Mouse (Mus musculus): ENCODE measurements around the gene Eif5a. TPM values are rescaled to one million over a fixed set of nuclear protein-coding genes. Genes with fewer than 3 reads are reported as not detected.

Gene Eif5a
- 1,129 and 1,134 TPM in 2 replicates for polyA plus RNA-seq (2015; fragmentation: Nextera tagmentation; extraction: Ambion mirVana)

DNA sequence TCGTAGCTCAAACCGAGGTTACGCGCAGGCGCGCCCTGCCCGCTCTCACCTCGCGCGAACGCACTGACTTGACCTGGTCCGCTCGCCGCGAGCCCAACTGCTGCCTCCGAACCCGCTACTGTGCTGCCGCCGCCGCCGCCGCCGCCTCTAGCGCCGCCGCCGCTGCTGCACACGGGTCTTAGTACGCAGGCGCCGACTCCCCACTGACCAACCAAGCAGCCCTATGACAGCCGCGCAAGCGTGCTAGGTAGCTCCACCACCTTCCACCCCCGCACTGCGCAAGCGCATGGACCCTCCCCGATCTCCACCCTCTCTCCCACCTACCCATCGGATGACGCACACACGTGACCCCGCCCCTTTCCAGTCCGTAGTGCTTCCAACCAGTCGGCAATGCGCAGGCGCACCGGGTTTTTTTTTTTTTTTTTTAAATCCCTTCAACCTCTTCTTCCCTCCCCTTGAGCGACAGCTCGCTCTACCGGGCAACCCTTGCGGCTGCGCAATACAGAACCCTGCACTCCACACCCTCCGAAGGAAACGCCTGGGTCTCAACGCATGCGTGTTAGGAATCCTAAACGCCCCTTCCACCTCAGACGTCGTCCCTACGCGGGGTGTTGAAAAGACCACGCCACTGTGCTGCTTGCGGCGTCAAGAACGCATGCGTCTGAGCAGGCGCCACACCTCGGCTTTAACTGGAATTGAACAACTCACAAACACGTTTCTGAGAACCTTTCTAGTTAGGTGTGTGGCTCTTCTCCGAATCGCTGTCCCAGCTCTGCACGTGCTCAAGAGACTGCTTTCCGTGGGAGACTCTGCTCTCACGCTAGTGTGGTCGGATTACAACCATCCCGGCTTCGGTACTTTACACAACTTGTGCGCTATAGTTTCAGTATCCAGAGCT lies at the start of gene Eif5a:
TSS of gene Eif5a (minus strand) at position 845 of the 898 bp plus-strand sequence.
- H3K36me3 ChIP-seq: peaks cover 26% of the 10 kb centered on the region
- H3K4me3 ChIP-seq: peak within 1 kb of the TSS; percentile 89
- H3K9ac ChIP-seq: peak within 1 kb of the TSS; percentile 93
- H3K4me2 ChIP-seq: peak within 1 kb of the TSS; percentile 98
- peak; percentile 97 for ATAC-seq (ENCODE audit: low FRiP score)
- no peaks in the 10 kb centered on the region for H3K9me3 ChIP-seq
- peak within 1 kb of the TSS; percentile 95 for H3K27ac ChIP-seq
- under 1% methylated on average over 78 of the region's 78 CpGs for WGBS
- H3K27me3 ChIP-seq: no peaks in the 10 kb centered on the region
- peaks cover 28% of the 10 kb centered on the region for H3K4me1 ChIP-seq (replicated peaks)

DNA sequence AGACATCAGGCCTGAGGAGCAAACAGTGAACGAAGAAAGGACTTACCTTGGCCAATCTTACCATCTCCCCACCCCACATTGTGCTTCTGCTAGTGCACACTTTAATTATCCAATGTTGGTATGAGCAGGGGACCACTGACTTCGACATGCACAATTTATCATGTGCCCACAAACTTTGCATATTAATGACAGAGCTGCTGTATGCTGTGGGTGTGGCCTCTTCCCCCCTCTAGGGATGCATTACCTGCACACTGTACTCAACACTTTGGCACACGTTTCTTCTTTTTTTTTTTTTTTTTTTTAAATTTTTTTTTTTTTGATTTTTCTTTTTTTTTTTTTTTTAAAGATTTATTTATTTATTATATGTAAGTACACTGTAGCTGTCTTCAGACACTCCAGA lies 49.0 kb upstream of the Eif5a start:
- no peak overlapping the region for H3K27ac ChIP-seq
- WGBS: 83% methylated on average over 3 of the region's 3 CpGs
- peaks cover 77% of the 10 kb centered on the region for H3K36me3 ChIP-seq
- no peak for ATAC-seq (ENCODE audit: low FRiP score)
- peaks cover 35% of the 10 kb centered on the region for H3K27me3 ChIP-seq
- no peak overlapping the region for H3K4me2 ChIP-seq
- H3K4me1 ChIP-seq (replicated peaks): peaks cover 12% of the 10 kb centered on the region
- no peak overlapping the region for H3K4me3 ChIP-seq
- no peak overlapping the region for H3K9ac ChIP-seq
- no peaks in the 10 kb centered on the region for H3K9me3 ChIP-seq

DNA sequence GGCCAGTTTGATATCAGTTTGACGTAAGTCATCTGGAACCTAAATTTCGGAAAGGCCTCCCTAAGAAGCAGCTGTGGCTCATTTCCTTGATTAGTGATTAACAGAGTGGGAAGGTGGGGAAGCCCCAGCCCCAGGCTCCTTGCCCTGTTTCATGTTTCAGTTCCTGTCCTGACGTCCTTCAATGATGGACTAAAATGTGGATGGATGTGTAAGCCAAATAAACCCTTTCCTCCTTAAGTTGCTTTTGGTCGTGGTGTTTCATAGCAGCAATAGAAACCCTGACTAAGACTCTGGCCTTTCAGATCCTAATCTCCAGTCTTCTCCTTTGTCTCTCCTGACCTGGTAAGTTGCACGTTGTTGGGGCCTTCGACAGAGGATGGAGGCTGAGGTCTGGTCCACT lies 48.5 kb upstream of the Eif5a start:
- no peak overlapping the region for H3K9ac ChIP-seq
- peaks cover 41% of the 10 kb centered on the region for H3K27me3 ChIP-seq
- no peaks in the 10 kb centered on the region for H3K9me3 ChIP-seq
- H3K4me3 ChIP-seq: no peak overlapping the region
- H3K4me2 ChIP-seq: no peak overlapping the region
- H3K27ac ChIP-seq: no peak overlapping the region
- H3K36me3 ChIP-seq: peaks cover 72% of the 10 kb centered on the region
- H3K4me1 ChIP-seq (replicated peaks): peaks cover 16% of the 10 kb centered on the region
- WGBS: 88% methylated on average over 6 of the region's 6 CpGs
- ATAC-seq (ENCODE audit: low FRiP score): no peak

DNA sequence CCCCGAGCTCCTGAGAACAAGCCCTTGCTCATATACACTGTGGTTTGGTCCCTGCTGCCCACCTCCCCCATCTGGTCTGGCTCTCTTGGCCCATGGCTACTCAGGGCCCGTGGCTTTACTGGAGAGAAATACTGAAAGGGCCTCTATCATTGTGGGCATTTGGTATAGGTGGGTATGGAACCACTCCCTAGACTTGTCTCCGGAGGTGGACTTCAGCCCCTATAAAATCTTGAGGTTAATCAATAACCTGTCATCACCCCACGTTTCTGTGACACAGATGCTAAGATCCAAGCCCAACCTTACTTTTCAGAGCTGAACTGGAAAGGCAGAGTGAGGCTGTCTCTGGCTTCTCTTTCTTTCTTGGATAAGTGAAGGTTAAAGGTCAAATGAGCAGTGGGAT lies 47.0 kb upstream of the Eif5a start:
- no peak for ATAC-seq (ENCODE audit: low FRiP score)
- Histone ChIP-seq H3K9me3 (no peaks in the 10 kb centered on the region), H3K27me3 (peaks cover 55% of the 10 kb centered on the region), H3K4me2 (no peak overlapping the region), H3K4me1 (replicated peaks) (peaks cover 20% of the 10 kb centered on the region), H3K9ac (no peak overlapping the region), H3K4me3 (no peak overlapping the region), H3K36me3 (peaks cover 57% of the 10 kb centered on the region), H3K27ac (no peak overlapping the region)
- WGBS: 88% methylated on average over 4 of the region's 4 CpGs

DNA sequence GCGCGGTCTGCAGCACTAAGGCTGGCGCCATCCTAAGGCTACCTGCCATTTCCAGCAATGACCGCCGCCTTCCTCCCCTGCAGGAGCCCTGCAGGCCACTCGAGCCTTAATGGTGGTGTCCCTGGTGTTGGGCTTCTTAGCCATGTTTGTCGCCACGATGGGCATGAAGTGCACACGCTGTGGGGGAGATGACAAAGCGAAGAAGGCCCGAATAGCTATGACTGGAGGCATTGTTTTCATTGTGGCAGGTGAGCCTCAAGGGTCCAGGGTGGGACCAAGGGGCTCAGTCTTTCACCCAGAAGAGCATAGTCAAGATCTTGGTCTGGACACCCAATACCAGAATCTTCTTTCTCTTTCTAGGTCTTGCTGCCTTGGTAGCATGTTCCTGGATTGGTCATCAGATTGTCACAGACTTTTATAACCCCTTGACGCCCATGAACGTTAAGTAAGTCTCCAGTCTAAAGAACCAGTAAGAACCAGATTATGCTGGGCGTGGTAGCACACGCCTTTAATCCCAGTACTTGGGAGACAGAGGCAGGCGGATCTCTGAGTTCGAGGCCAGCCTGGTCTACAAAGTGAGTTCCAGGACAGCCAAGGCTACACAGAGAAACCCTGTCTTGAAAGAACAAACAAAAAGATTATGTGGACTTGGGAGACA lies 45.2 kb upstream of the Eif5a start:
- peak overlapping the region; percentile 25 for H3K4me3 ChIP-seq
- peak overlapping the region; percentile 19; the same call in 1 of the 2 replicates for H3K9ac ChIP-seq
- no peak overlapping the region for H3K27ac ChIP-seq
- no peak for ATAC-seq (ENCODE audit: low FRiP score)
- peaks cover 73% of the 10 kb centered on the region for H3K27me3 ChIP-seq
- WGBS: 37% methylated on average over 17 of the region's 17 CpGs
- no peaks in the 10 kb centered on the region for H3K9me3 ChIP-seq
- peak overlapping the region; percentile 47 for H3K4me2 ChIP-seq
- peaks cover 39% of the 10 kb centered on the region for H3K36me3 ChIP-seq
- peaks cover 20% of the 10 kb centered on the region for H3K4me1 ChIP-seq (replicated peaks)

DNA sequence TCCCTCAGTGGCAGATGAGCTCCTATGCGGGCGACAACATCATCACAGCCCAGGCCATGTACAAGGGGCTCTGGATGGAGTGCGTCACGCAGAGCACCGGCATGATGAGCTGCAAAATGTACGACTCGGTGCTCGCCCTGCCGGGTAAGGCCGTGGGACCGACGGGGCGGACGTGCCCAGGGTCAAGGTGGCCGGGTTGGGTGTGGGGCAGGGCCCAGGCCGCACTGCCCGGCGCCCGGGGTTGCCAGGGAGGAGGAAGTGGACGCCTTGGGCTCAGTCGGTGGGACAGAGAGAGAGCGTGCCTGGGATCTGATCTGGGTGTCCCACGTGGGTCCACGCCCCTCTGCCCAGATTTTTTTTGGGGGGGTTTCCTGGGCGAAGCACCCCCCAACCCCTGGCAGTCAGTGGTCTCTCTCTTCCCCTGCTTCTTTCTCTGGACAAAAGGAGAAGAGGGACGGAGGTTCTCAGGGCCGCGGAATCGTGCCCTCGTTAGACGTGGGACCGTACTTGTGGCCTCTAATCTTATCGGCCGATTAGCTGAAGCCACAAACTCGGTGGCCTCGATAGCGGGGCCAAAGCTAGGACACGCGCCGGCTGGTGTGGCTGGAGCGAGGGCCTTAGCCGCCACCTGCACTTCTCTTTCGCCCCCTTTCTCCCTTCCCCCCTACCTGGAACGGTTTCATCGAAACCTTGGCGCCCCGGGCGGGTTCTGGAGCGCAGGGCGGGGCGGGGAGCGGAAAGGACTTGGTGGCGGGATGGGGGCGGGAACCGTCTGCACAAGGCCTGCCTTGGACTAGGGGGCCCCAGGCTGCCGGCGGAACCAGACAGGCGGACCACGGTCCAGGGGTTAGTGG lies 44.5 kb upstream of the Eif5a start:
- no peak; the same call in 1 of the 2 replicates for ATAC-seq (ENCODE audit: low FRiP score)
- H3K9ac ChIP-seq: peak overlapping the region; percentile 19; the same call in 1 of the 2 replicates
- H3K27ac ChIP-seq: no peak overlapping the region
- peaks cover 20% of the 10 kb centered on the region for H3K4me1 ChIP-seq (replicated peaks)
- H3K4me3 ChIP-seq: peak overlapping the region; percentile 25
- H3K4me2 ChIP-seq: peak overlapping the region; percentile 47
- peaks cover 80% of the 10 kb centered on the region for H3K27me3 ChIP-seq
- peaks cover 32% of the 10 kb centered on the region for H3K36me3 ChIP-seq
- 3% methylated on average over 59 of the region's 59 CpGs for WGBS
- no peaks in the 10 kb centered on the region for H3K9me3 ChIP-seq

DNA sequence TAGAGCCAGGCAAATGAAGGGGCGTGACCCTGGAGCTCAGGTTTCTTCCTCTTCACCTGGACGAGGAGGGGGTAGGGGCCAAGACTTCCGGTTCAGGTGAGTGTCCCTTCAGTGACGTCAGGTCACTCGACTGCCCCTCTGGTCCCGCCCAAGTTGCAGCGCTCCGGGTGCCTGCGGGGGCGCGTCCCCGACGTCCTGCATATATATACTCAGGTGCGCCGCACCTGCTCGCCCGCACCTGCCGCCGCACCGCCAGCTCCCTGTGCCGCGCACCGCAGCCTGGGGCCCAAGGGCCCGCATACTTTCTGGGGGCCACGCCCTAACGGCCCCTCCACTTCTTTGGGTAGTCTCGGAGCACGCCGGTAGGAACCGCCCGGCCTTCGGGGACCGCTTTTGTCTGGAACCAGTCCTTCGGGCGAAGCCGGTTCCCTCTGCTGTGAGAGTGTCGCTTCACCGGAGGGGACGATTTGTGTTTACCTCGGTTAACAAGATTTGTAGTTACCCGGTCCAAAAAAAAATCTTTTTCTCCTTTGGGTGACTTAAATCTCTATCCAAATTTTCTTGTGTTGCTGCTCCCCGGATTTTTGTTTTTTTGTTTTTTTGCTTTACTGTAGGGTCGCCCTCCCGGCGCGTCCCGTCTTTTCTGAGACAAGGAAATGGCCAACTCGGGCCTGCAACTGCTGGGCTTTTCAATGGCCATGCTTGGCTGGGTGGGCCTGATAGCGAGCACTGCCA lies 43.7 kb upstream of the Eif5a start:
- Histone ChIP-seq H3K4me2 (peak overlapping the region; percentile 47), H3K9ac (no peak overlapping the region), H3K9me3 (no peaks in the 10 kb centered on the region), H3K4me3 (peak overlapping the region; percentile 25), H3K27me3 (peaks cover 87% of the 10 kb centered on the region), H3K27ac (no peak overlapping the region), H3K36me3 (peaks cover 27% of the 10 kb centered on the region), H3K4me1 (replicated peaks) (peaks cover 20% of the 10 kb centered on the region)
- 2% methylated on average over 49 of the region's 49 CpGs for WGBS
- no peak for ATAC-seq (ENCODE audit: low FRiP score)

DNA sequence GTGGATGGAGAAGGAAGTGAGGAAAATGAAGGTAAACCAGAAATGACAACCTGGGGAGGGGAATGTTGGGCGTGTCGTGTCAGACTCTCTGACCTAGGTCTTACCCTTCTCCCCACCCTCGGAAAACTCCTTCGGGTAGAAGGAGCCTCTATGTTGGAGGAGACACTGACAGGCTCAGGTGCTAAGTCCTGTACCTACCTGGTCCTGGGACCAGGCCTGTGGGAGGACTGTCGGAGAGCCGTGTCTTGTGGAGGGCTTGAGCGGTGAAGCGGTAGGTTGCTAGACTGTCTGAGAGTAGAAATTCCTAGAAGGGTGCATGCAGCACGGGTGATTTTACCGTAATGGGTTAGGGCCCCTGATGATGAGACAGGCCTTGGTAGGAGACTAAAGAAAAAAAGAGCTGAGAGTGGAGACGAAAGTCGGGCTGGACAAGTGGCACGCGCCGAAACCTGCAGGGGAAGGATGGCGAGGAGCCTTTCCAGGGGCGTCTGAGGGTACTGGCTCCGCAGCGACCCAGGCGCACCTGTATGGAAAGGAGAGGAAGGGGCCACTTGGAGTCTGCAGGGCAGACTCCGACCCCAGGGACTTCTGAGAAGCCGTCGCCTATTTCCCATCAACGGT lies 43.0 kb upstream of the Eif5a start, which contains the start of gene Cldn7:
TSS of gene Cldn7 (plus strand) at position 130 of the 621 bp plus-strand sequence.
- H3K36me3 ChIP-seq: peaks cover 20% of the 10 kb centered on the region
- peak within 1 kb of the TSS; percentile 26; the same call in 1 of the 2 replicates for H3K4me2 ChIP-seq
- H3K4me3 ChIP-seq: peak within 1 kb of the TSS; percentile 18
- peaks cover 20% of the 10 kb centered on the region for H3K4me1 ChIP-seq (replicated peaks)
- no peaks in the 10 kb centered on the region for H3K9me3 ChIP-seq
- H3K27me3 ChIP-seq: peaks cover 93% of the 10 kb centered on the region
- ATAC-seq (ENCODE audit: low FRiP score): no peak
- WGBS: 8% methylated on average over 24 of the region's 24 CpGs
- H3K27ac ChIP-seq: no peak within 1 kb of the TSS
- no peak within 1 kb of the TSS for H3K9ac ChIP-seq

DNA sequence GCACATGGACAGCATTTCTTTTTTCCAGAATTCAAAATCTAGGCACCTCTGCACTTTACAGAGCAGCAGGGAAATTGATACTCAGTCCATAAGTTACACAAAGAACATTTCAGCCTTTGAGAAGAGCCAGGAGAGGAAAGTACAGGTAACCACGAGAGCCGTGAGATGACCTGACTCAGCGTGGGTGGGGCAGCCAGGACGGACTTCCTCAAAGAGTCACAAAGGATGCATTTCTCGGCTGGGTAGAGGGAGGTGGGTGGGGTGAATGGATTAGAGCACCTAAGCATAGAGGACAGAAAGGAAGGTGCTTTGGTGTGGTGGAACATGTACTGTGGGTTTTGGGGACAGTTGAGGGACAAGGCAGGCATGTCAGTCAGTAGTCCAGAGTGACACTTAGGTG lies 40.1 kb upstream of the Eif5a start:
- no peak for ATAC-seq (ENCODE audit: low FRiP score)
- H3K27me3 ChIP-seq: peaks cover 81% of the 10 kb centered on the region
- H3K4me2 ChIP-seq: no peak overlapping the region
- H3K9me3 ChIP-seq: no peaks in the 10 kb centered on the region
- WGBS: 58% methylated on average over 5 of the region's 5 CpGs
- H3K27ac ChIP-seq: no peak overlapping the region
- H3K4me1 ChIP-seq (replicated peaks): peaks cover 19% of the 10 kb centered on the region
- H3K9ac ChIP-seq: no peak overlapping the region
- H3K4me3 ChIP-seq: no peak overlapping the region
- H3K36me3 ChIP-seq: no peaks in the 10 kb centered on the region

DNA sequence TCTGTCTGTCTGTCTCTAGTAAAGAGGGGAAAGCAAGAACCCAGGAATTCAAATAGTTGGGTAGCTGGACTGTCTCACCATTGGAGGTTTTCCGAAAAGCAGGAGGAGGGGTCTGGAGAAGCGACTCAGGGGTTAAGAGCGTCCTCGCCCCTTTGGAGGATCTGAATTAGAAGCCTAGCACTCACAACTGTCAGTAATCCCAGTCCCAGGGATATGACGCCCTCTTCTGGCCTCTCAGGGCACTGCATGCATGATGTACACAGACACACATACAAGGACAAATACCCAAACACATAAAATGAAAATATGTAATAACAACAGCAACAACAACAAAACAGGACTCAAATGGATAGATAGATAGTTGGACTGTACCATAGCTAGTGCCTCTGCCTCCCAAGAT lies 38.9 kb upstream of the Eif5a start:
- no peak for ATAC-seq (ENCODE audit: low FRiP score)
- no peaks in the 10 kb centered on the region for H3K9me3 ChIP-seq
- no peak overlapping the region for H3K4me3 ChIP-seq
- H3K36me3 ChIP-seq: no peaks in the 10 kb centered on the region
- 28% methylated on average over 5 of the region's 5 CpGs for WGBS
- peaks cover 70% of the 10 kb centered on the region for H3K27me3 ChIP-seq
- H3K27ac ChIP-seq: no peak overlapping the region
- H3K4me2 ChIP-seq: no peak overlapping the region
- H3K9ac ChIP-seq: no peak overlapping the region
- peaks cover 7% of the 10 kb centered on the region for H3K4me1 ChIP-seq (replicated peaks)

DNA sequence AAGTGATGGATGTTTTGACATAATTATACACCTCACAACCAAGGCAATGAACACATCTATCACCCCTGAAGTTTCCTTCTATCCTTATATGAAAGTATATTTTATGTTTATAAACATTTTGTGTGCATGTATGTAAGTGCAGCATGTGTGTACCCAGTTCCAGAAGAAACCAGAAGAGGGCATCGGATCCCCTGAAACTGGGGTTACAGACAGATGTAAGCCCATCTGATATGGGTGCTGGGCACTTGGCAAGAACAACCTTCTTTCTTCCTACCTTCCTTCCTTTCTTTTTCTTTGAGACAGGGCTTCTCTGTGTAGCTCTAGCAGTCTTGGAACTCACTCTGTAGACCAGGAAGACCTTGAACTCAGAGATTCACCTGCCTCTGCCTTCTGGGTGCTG lies 34.5 kb upstream of the Eif5a start:
- Histone ChIP-seq H3K27me3 (peaks cover 41% of the 10 kb centered on the region), H3K9me3 (no peaks in the 10 kb centered on the region), H3K4me1 (replicated peaks) (no peaks in the 10 kb centered on the region), H3K36me3 (no peaks in the 10 kb centered on the region), H3K9ac (no peak overlapping the region), H3K4me2 (no peak overlapping the region), H3K4me3 (no peak overlapping the region), H3K27ac (no peak overlapping the region)
- ATAC-seq (ENCODE audit: low FRiP score): no peak
- 86% methylated on average over 1 of the region's 1 CpGs for WGBS

Measured in hindbrain, embryonic 13.5 days (tissue).